Mouse (Mus musculus) neutrophil, adult 83 days (primary cell): ENCODE data around the gene Vmn1r1. TPM values are rescaled to one million over a fixed set of nuclear protein-coding genes. Genes with fewer than 3 reads are reported as not detected.

Source experiments
- total RNA-seq, 2 experiments: library from RNA; stranded (reverse); gene quantifications; one replicate each; pipeline ENCODE4 v1.2.4; 2023

Gene Vmn1r1
- total RNA-seq, result not detected

GRCm38 (mm10) chr1:182164386-182164785 is at the start of gene Vmn1r1:
Vmn1r1 (minus strand) TSS chr1:182164486.

GRCm38 (mm10) chr1:182124506-182124905 is 39.8 kb downstream of the Vmn1r1 start, which contains the start of gene Srp9:
Srp9 (plus strand) TSS chr1:182124737.

Other genes starting within 250 kb of the Vmn1r1 start
- 1 to 10 TPM; 1.5 to 2.5 TPM for gene Enah, start 144.5 kb downstream of the Vmn1r1 start, total RNA-seq
- gene Srp9, start 39.7 kb downstream of the Vmn1r1 start, total RNA-seq, result 10 to 100 TPM; 37.8 to 45.8 TPM
- 100 to 1,000 TPM; 183 to 203 TPM for gene Degs1, start 118.3 kb upstream of the Vmn1r1 start, total RNA-seq
- 10 to 100 TPM; 30.9 to 31.5 TPM for gene Fbxo28, start 177.1 kb upstream of the Vmn1r1 start, total RNA-seq
- 10 to 100 TPM; 14.5 to 17.0 TPM for gene Trp53bp2, start 244.7 kb upstream of the Vmn1r1 start, total RNA-seq